ENCODE assay signal across 30 mouse cellular contexts in the genomic region with DNA sequence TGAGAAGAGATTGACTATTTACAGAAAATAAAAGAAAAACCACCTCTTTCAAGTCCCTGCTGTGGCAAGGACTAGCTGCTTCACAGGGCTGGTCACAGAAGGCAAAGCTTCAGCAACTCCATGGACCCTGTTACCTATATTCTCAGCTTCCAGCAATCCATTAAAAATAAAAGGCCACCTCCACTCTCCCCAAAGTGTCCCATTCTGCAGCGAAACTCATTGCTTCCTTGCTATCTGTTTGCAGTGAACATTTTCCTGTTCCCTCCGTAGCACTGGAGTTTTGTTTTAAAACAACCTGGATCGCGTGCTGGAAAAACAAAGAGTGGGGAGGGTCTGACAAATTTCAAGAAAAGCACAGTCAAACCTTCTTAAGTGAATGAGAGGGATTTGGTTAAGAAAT. TPM values are rescaled to one million over a fixed set of nuclear protein-coding genes. Genes with fewer than 3 reads are reported as not detected.
"Had no signal": no experiment of that assay in that cellular context is flagged by ENCODE, and none has a peak within 500 bp of the region (broad histone marks: within the 10 kb centered on the region; RNA-seq: fewer than 3 reads in every experiment).

No protein-coding gene starts in this region.

- H3K9me3 ChIP-seq: limb, embryonic 13.5 days; liver, embryonic 12.5 days; liver, embryonic 15.5 days; lung, embryonic 15.5 days; midbrain, embryonic 12.5 days; neural tube, embryonic 12.5 days had no signal

- H3K27ac ChIP-seq: kidney, postnatal 0 days; layer of hippocampus, adult 2 months; limb, embryonic 13.5 days; liver, embryonic 12.5 days; liver, embryonic 15.5 days; lung, embryonic 15.5 days; midbrain, embryonic 12.5 days; neural tube, embryonic 12.5 days had no signal

- H3K4me3 ChIP-seq: layer of hippocampus, adult 2 months; liver, embryonic 12.5 days; liver, embryonic 15.5 days; lung, embryonic 15.5 days; megakaryocyte, embryonic 14.5 days; midbrain, embryonic 12.5 days had no signal

- H3K4me1 ChIP-seq: liver, embryonic 12.5 days; liver, embryonic 15.5 days; lung, embryonic 15.5 days; midbrain, embryonic 12.5 days; neural tube, embryonic 12.5 days had no signal

- ATAC-seq: liver, embryonic 12.5 days; midbrain, embryonic 16.5 days had no signal

- DNase-seq: kidney, adult 2 months; kidney, postnatal 25 days; layer of hippocampus, adult 9-11 months; liver; lung, adult 18-20 months; lung, postnatal 10 days; lung, postnatal 36 days; retina, postnatal 1 day; right cerebral cortex, postnatal 25 days; spleen, adult 18-20 months; thymus, adult 2 months; thymus, postnatal 14 days; thymus, postnatal 4 days had no signal

- H3K4me2 ChIP-seq: liver, embryonic 12.5 days; liver, embryonic 15.5 days; lung, embryonic 15.5 days; midbrain, embryonic 12.5 days had no signal

- H3K9ac ChIP-seq: liver, embryonic 12.5 days; liver, embryonic 15.5 days; lung, embryonic 15.5 days; midbrain, embryonic 12.5 days; neural tube, embryonic 12.5 days had no signal

- H3K36me3 ChIP-seq: limb, embryonic 13.5 days; liver, embryonic 12.5 days; liver, embryonic 15.5 days; lung, embryonic 15.5 days; midbrain, embryonic 12.5 days; neural tube, embryonic 12.5 days had no signal

RNA-seq across cellular contexts. Expression of a gene that starts 11.4 kb away (rescaled TPM):
- total RNA-seq: layer of hippocampus, adult 2 months; layer of hippocampus, postnatal 25 days; left cerebral cortex, adult 18-20 months; left cerebral cortex, postnatal 36 days; neutrophil, adult 5-6 weeks had no signal
- polyA plus RNA-seq: kidney, adult 2 months; kidney, embryonic 14.5 days; large intestine, adult 2 months; liver, embryonic 12.5 days; liver, embryonic 15.5 days; lung, embryonic 15.5 days; midbrain, embryonic 16.5 days; stomach, embryonic 16.5 days; thymus, adult 2 months had no signal

RNA-seq across cellular contexts. Expression of a gene that starts 27.0 kb away (rescaled TPM):
- total RNA-seq: layer of hippocampus, adult 2 months; layer of hippocampus, postnatal 25 days; left cerebral cortex, adult 18-20 months; left cerebral cortex, postnatal 36 days; neutrophil, adult 5-6 weeks had no signal
- polyA plus RNA-seq: kidney, adult 2 months; kidney, embryonic 14.5 days; kidney, postnatal 0 days; large intestine, adult 2 months; liver, embryonic 12.5 days; liver, embryonic 15.5 days; lung, embryonic 15.5 days; midbrain, embryonic 12.5 days; midbrain, embryonic 16.5 days; stomach, embryonic 16.5 days; thymus, adult 2 months had no signal

RNA-seq across cellular contexts. Expression of a gene that starts 44.7 kb away (rescaled TPM):
- total RNA-seq: layer of hippocampus, adult 2 months; layer of hippocampus, postnatal 25 days; left cerebral cortex, adult 18-20 months; left cerebral cortex, postnatal 36 days; neutrophil, adult 5-6 weeks had no signal
- polyA plus RNA-seq: large intestine, adult 2 months; liver, embryonic 12.5 days; liver, embryonic 15.5 days; lung, embryonic 15.5 days; midbrain, embryonic 12.5 days; midbrain, embryonic 16.5 days; stomach, embryonic 16.5 days had no signal

RNA-seq across cellular contexts. Expression of a gene that starts 57.1 kb away (rescaled TPM):
- total RNA-seq: layer of hippocampus, adult 2 months; layer of hippocampus, postnatal 25 days; left cerebral cortex, adult 18-20 months; left cerebral cortex, postnatal 36 days; neutrophil, adult 5-6 weeks had no signal
- polyA plus RNA-seq: liver, embryonic 12.5 days; liver, embryonic 15.5 days; lung, embryonic 15.5 days; midbrain, embryonic 12.5 days; midbrain, embryonic 16.5 days had no signal

RNA-seq across cellular contexts. Expression of a gene that starts 57.7 kb away (rescaled TPM):
- total RNA-seq: layer of hippocampus, adult 2 months; layer of hippocampus, postnatal 25 days; left cerebral cortex, adult 18-20 months; left cerebral cortex, postnatal 36 days; neutrophil, adult 5-6 weeks had no signal
- polyA plus RNA-seq: midbrain, embryonic 12.5 days; midbrain, embryonic 16.5 days had no signal
